Mouse (Mus musculus) left cerebral cortex, adult 8-10 months (tissue): ENCODE measurements around the gene Phf12. TPM values are rescaled to one million over a fixed set of nuclear protein-coding genes. Genes with fewer than 3 reads are reported as not detected.

ENCODE experiments used
- DNase-seq, 2 experiments: peaks; one replicate each; pipeline ENCODE4 v3.0.0; 2022; ENCODE audit warnings: low spot score in 2 of 2
- microRNA-seq, 2 experiments: library from miRNA; unstranded; fragments of <30 nt; microRNA quantifications; one replicate each; pipeline ENCODE4 v1.2.0; 2022
- total RNA-seq, 4 experiments: library from RNA; stranded (reverse); gene quantifications; 2 replicates each; pipeline ENCODE4 v1.2.4; 2022

Gene Phf12
- total RNA-seq, 4 experiments from 2014 or later: 51.9 to 59.2 (median 56.2) TPM

GRCm38 (mm10) chr11:78072425-78073130 is 90.0 kb downstream of the Phf12 start:
- no peak for DNase-seq

GRCm38 (mm10) chr11:78073577-78074276 is 91.2 kb downstream of the Phf12 start:
- DNase-seq: no peak

GRCm38 (mm10) chr11:78074277-78074652 is 91.7 kb downstream of the Phf12 start:
- no peak for DNase-seq

- no peak for DNase-seq
Measured at GRCm38 (mm10) chr11:78074666-78075065, 92.1 kb downstream of the Phf12 start.

Small RNAs within 50 kb of the gene (microRNA-seq; reads per million reads assigned to microRNA genes)
- gene Mir144 (43.1 to 62.9 reads per million in 2 experiments), gene Mir451a (0 reads per million in 2 experiments), gene Mir451b (0 reads per million in 2 experiments)

Other genes with a start within 250 kb of the Phf12 start
- gene Myo18a, start 219.5 kb upstream of the Phf12 start, total RNA-seq: 100 to 1,000 TPM; 133 to 174 (median 147) TPM
- not detected for gene Gm10277, start 195.0 kb upstream of the Phf12 start, total RNA-seq
- gene Pipox, start 88.7 kb upstream of the Phf12 start, total RNA-seq: 1 to 10 TPM; 2.8 to 4.9 (median 2.9) TPM
- gene Sez6, start 52.0 kb upstream of the Phf12 start, total RNA-seq: 100 to 1,000 TPM; 184 to 230 (median 207) TPM
- 1 to 10 TPM; 7.1 to 8.9 (median 8.2) TPM for gene Dhrs13, start 49.5 kb downstream of the Phf12 start, total RNA-seq
- 10 to 100 TPM; 84.8 to 90.2 (median 86.9) TPM for gene Flot2, start 55.2 kb downstream of the Phf12 start, total RNA-seq
- gene Eral1, start 97.6 kb downstream of the Phf12 start, total RNA-seq: 10 to 100 TPM; 17.3 to 20.1 (median 17.7) TPM
- gene Fam222b, start 111.9 kb downstream of the Phf12 start, total RNA-seq: 10 to 100 TPM; 24.6 to 27.7 (median 26.9) TPM
- gene Traf4, start 182.8 kb downstream of the Phf12 start, total RNA-seq: 1 to 10 TPM; 5.9 to 9.4 (median 9.0) TPM
- 1 to 10 TPM; 2.0 to 4.3 (median 2.8) TPM for gene Nek8, start 193.9 kb downstream of the Phf12 start, total RNA-seq
- 10 to 100 TPM; 24.8 to 34.9 (median 28.4) TPM for gene Tlcd1, start 194.0 kb downstream of the Phf12 start, total RNA-seq
- gene Rpl23a, start 200.8 kb downstream of the Phf12 start, total RNA-seq: 100 to 1,000 TPM; 678 to 790 (median 743) TPM
- gene Rab34, start 205.7 kb downstream of the Phf12 start, total RNA-seq: 10 to 100 TPM; 23.9 to 29.6 (median 26.2) TPM
- 1 to 10 TPM; 5.9 to 7.4 (median 6.8) TPM for gene Proca1, start 210.6 kb downstream of the Phf12 start, total RNA-seq